Mouse (Mus musculus): Measurements from ENCODE around the gene Rora.

DNA sequence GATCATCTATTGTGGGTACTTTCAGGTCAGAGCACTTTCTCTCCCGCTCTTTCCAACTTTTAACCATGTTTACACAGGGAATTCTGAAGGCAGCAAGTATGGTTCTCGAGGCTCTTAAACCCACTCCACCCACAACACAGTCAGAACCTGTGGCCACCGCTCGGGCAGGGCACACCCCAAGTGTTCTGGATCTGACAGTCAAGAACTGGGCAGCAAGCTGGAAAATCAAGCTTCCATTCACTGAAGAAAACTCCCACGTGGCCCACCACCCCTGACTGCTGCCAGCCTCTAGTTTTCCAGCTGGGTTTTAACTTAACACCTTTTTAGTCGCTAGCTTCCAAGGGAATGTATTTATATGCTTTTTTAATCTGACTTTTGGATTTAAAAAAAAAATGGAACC is 479.4 kb downstream of the Rora start:
- TF ChIP-seq CTCF (IDR thresholded peaks at IDR 0.05; ENCODE audit: low read depth, low read length): no peak
- no peak for TF ChIP-seq POLR2A (IDR thresholded peaks at IDR 0.05; ENCODE audit: borderline replicate concordance, low read depth, low read length)
